Mouse (Mus musculus): ENCODE data around the gene Uts2b.

GRCm38 (mm10) chr16:27390306-27390705 lies 20.3 kb upstream of the Uts2b start:
- TF ChIP-seq CTCF (IDR thresholded peaks at IDR 0.05; ENCODE audit: borderline replicate concordance, control insufficient read depth, extremely low read depth, insufficient read depth, low read length, poor library complexity) (no peak), POLR2A (IDR thresholded peaks at IDR 0.05; ENCODE audit: control insufficient read depth, extremely low read depth, insufficient read depth, low read length, poor library complexity) (no peak)
